Mouse (Mus musculus): ENCODE data around the gene Rnf167.

Gene Rnf167

DNA sequence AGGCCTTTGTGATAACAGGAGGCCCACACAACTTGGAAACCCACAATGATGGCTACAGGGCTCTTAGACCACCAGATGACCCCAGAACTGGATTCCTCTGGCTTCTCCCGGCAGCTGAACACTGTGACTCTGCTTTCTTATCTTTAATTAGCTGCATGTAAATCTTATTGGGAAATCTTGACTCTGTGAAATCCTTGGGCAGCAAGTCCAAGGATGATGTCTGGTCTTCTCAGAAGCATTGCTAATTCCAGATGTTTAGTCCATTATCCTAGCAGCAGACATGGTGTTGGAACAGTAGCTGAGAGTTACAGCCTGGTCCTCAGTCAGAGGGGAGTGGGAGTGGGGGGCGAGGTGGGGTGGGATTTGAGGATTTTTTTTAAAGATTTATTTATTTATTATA is 18.6 kb upstream of the Rnf167 start:
- in situ Hi-C loops (cut with MboI; ENCODE audit: unreplicated experiment in 2 of 2), result loop anchor here (5.0 to 10.0 kb wide), 3 partner anchors 129 to 214 kb away; partner anchors contain the start of gene Pelp1 (in 1 of the 2)

- in situ Hi-C loops (cut with MboI; ENCODE audit: unreplicated experiment in 2 of 2), result loop anchor here (5.0 to 10.0 kb wide), 3 partner anchors 128 to 215 kb away; partner anchors contain the start of gene Pelp1 (in 1 of the 2)
These were observed 17.5 kb upstream of the Rnf167 start for GRCm38 (mm10) chr11:70629557-70629956.

DNA sequence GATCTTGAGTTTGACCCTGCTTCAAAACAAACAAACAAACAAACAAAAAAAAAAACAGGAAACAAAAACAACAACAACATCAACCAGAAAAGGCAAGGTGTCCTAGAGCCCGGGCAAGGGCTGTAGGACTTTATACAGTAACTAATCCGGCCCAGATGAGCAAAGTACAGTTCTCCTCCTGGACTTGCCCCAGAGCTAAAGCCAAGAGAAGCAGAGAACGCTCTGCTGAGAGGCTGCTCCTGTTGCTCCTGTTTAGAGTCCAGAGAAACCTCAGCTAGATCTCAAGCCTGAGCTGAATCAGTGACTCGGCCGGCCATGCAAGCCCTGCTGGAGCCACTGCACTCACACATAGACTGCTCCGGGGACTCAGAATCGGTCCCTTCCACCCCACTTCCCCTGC is 16.9 kb upstream of the Rnf167 start:
- in situ Hi-C loops (cut with MboI; ENCODE audit: unreplicated experiment in 2 of 2), result loop anchor here in 1 of 2 experiments (10.0 kb wide), 1 partner anchor 55 kb away; the partner anchor contains the start of gene Camta2

GRCm38 (mm10) chr11:70635601-70636000 is 11.4 kb upstream of the Rnf167 start:
- in situ Hi-C loops (cut with MboI; ENCODE audit: unreplicated experiment in 2 of 2), result loop anchor here in 1 of 2 experiments (10.0 kb wide), 1 partner anchor 49 kb away; the partner anchor contains the start of gene Camta2

DNA sequence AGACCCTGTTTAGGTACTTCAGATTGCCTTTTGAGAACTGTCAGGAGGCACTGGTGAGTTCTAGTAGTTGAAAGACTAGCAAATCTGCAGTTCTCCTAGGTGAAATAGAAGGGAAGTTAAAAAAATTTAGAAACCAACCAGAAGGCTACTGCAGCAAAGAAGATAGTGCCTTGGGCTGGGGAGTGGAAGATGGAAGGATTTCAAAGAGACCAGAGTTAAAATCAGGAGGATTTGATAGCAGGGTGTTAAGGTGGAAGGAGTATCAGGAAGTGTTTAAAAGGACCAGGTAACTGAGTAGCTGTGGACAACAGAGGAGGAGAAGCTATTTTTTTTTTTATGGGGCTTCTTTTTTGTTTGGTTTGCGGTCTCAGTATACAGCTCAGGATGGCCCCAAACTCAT is 9.3 kb upstream of the Rnf167 start:
- in situ Hi-C loops (cut with MboI; ENCODE audit: unreplicated experiment in 2 of 2), result loop anchor here in 1 of 2 experiments (10.0 kb wide), 1 partner anchor 47 kb away; the partner anchor contains the start of gene Camta2

GRCm38 (mm10) chr11:70638293-70638692 is 8.7 kb upstream of the Rnf167 start:
- in situ Hi-C loops (cut with MboI; ENCODE audit: unreplicated experiment in 2 of 2), result loop anchor here in 1 of 2 experiments (10.0 kb wide), 1 partner anchor 47 kb away; the partner anchor contains the start of gene Camta2

DNA sequence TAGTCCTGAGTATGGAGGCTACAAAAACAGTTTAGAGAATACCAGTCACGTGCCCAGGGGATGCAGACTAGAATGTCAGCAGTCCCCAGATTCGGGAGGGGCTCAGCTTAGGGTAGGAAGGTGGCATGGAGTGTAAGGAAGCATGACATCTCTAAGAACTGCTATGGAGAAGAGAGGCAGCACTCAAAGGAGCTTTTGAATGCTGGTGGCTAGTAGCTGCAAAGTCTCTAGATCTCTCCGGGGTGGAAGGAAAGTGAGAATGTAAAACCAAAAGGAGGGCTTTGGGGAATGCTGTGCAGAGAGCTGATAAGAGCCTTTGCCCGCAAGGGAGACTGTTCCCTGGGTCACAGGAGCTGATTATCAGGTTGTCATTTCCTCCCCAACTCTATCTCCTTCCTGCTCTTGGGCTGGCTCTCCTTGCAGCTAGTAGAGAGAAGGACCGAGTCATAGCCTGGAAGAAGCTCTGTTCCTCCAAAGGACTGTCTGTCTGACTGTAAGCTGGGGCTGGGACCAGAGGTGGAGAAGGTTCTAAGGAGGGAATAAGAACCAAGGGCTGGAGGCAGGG is 8.2 kb upstream of the Rnf167 start, which contains the start of gene Gp1ba:
Gene Gp1ba (plus strand): TSS at position 409 of the 565 bp plus-strand sequence.
- in situ Hi-C loops (cut with MboI; ENCODE audit: unreplicated experiment in 2 of 2), result loop anchor here in 1 of 2 experiments (10.0 kb wide), 1 partner anchor 46 kb away; the partner anchor contains the start of gene Camta2

DNA sequence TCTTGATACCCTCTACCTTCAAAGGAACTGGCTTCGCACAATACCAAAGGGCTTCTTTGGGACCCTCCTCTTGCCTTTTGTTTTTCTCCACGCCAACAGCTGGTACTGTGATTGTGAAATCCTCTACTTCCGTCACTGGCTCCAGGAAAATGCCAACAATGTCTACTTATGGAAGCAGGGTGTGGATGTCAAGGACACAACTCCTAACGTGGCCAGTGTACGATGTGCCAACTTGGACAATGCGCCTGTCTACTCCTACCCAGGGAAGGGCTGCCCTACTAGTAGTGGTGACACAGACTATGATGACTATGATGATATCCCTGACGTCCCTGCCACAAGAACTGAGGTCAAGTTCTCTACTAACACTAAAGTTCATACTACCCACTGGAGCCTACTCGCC is 7.1 kb upstream of the Rnf167 start:
- in situ Hi-C loops (cut with MboI; ENCODE audit: unreplicated experiment in 2 of 2), result loop anchor here in 1 of 2 experiments (10.0 kb wide), 1 partner anchor 45 kb away; the partner anchor contains the start of gene Camta2

DNA sequence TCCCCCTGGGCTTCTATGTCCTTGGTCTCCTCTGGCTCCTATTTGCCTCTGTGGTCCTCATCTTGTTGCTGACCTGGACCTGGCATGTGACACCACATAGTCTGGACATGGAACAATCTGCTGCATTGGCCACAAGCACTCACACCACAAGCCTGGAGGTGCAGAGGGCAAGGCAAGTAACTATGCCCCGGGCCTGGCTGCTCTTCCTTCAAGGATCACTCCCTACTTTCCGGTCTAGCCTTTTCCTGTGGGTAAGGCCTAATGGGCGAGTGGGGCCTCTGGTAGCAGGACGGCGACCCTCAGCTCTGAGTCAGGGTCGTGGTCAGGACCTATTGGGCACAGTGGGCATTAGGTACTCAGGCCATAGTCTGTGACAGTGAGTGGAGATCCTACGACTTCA is 5.8 kb upstream of the Rnf167 start:
- in situ Hi-C loops (cut with MboI; ENCODE audit: unreplicated experiment in 2 of 2), result no loop called here

DNA sequence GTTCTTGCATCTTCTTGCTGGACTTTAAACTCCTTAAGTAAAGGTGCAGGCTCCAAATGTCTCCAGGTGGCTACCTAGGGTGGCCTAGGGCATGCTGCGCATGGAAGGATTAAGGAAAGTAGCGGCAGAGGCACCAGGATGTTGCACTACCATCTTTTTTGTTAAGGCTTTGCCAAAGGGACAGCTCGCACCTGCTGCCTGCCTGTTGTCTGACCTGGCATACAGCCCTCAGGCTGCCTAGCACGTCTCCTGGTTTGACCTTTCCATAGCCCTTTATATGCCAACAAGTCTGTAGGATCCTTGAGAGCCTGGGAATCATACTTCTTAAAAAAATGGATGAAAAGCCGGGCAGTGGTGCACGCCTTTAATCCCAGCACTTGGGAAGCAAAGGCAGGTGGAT is 4.0 kb upstream of the Rnf167 start:
- in situ Hi-C loops (cut with MboI; ENCODE audit: unreplicated experiment in 2 of 2), result no loop called here

DNA sequence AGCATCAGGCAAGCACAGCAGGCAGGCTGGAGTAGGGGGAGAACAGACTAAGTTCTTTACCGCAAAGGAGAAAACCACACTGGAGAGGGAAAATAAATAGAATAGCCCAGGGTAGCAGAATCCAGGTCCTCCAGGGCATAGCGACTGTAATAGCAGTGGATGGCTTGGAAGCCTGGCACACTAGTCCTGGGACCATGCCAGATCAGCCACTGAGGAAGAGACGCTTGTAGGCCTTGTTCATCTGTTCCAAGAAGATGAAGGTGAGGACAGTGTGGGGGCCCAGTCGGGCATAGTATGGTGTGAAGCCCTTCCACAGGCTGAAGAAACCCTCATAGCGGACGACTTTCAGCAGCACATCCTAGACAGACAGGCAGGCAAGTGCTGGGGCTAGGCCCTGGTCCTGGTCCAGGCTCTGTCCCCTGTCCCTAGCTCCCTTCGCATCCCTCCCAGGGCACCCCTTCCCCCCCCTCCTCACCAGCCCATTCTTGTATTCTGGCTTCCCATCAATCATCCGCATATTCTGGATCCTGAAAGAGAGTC is 2.4 kb upstream of the Rnf167 start:
- in situ Hi-C loops (cut with MboI; ENCODE audit: unreplicated experiment in 2 of 2), result no loop called here

DNA sequence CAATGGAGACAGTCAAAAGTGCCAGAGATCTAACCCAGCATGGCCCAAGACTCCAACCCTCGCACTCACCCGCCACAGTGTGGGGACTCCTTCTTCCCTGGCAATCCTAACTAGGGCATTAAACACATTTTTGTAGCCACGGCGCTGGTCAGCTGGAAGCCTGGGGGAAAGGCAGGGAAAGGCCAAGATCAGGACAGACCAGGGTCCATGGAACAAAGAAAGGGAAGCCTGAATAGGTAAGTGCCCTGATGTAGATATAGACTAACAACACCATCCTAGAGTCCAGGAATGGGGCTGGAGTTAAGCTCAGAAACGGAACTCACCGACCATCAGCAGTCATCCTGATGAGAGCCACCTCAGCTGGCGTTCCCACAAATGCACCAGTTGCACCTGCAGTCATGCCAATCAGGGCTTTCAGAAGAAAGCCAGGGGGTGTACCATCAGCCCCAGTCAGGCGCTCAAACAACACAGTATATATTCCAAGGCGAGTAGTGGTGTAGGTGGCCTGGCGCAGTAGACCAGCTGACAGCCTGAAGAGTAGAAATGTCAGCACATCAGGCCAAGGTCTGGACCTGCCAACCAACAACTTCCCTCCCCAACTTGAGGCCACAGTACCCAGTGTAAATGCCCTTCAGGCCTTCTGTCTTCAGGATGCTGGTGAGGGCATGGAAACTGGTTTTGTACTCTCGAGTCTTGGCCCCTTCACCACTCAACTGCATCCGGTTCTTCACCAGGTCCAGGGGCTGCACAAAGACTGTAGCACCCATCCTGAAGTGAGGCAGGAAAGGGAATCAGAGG is 1.4 kb upstream of the Rnf167 start:
- in situ Hi-C loops (cut with MboI; ENCODE audit: unreplicated experiment in 2 of 2), result no loop called here

DNA sequence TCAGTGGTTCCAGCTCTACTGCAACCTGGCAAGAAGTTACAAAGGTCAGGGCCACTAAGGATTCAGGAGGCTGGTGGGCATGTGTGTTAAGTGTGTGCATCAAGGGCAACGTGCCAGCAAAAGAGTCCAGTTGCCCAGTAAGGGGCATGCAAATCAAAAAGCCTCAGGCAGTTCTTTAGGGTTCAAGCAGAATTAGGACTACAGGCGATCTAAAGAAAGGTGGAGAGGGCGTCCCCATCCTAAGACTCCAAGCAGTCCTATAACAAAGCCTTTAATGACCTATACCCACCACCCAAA is 828 bp upstream of the Rnf167 start:
- in situ Hi-C loops (cut with MboI; ENCODE audit: unreplicated experiment in 2 of 2), result no loop called here

GRCm38 (mm10) chr11:70647716-70648420 is 833 bp downstream of the Rnf167 start:
- in situ Hi-C loops (cut with MboI; ENCODE audit: unreplicated experiment in 2 of 2), result no loop called here

- in situ Hi-C loops (cut with MboI; ENCODE audit: unreplicated experiment in 2 of 2), result no loop called here
These were observed 1.5 kb downstream of the Rnf167 start for GRCm38 (mm10) chr11:70648512-70648911.

GRCm38 (mm10) chr11:70649185-70649734 is 2.2 kb downstream of the Rnf167 start:
- in situ Hi-C loops (cut with MboI; ENCODE audit: unreplicated experiment in 2 of 2), result no loop called here

- in situ Hi-C loops (cut with MboI; ENCODE audit: unreplicated experiment in 2 of 2), result loop anchor here in 1 of 2 experiments (25.0 kb wide), 1 partner anchor 1238 kb away; the partner anchor contains the start of gene Kdm6b
These were observed 3.5 kb downstream of the Rnf167 start for GRCm38 (mm10) chr11:70650322-70651175.

- in situ Hi-C loops (cut with MboI; ENCODE audit: unreplicated experiment in 2 of 2), result loop anchor here in 1 of 2 experiments (25.0 kb wide), 1 partner anchor 1239 kb away; the partner anchor contains the start of gene Kdm6b
These were observed 4.4 kb downstream of the Rnf167 start for GRCm38 (mm10) chr11:70651391-70651790.
